Mouse (Mus musculus) hindbrain, embryonic 11.5 days (tissue): ENCODE measurements at regions not wholly inside any gene's neighbourhood (a gene's known extent, or its start where the extent isn't known, plus 50 kb on each side); places are given as distances from the start of the nearest gene placed in this dataset.
A peak's percentile ranks its signal among the peaks of the same experiment; 100 is the strongest.

Experiments
- ATAC-seq: fragments of 200-750 bp; cut with Nextera tagmentation; 2 replicates; pipeline ENCODE4 v1.8.0; 2017; ENCODE audit warnings: mild to moderate bottlenecking, moderate TSS enrichment, moderate library complexity; ENCODE audit not compliant: low FRiP score
- DNase-seq: peaks from one replicate; pipeline ENCODE4 v3.0.0-alpha.2; 2015; ENCODE audit warnings: low spot score
- H3K27ac ChIP-seq: fragments of 300-500 bp; sonication (generic); 2 replicates; pipeline ENCODE4 v1.5.1; 2014; ENCODE audit warnings: mild to moderate bottlenecking, low read depth, low read length
- H3K27me3 ChIP-seq: fragments of 300-500 bp; sonication (generic); 2 replicates; pipeline ENCODE4 v1.6.1; 2014; ENCODE audit warnings: mild to moderate bottlenecking, low read length, moderate library complexity, mixed read lengths; ENCODE audit not compliant: control insufficient read depth, insufficient read depth
- H3K36me3 ChIP-seq: fragments of 300-500 bp; sonication (generic); 2 replicates; pipeline ENCODE4 v1.6.1; 2014; ENCODE audit warnings: mild to moderate bottlenecking, low read length, moderate library complexity, mixed read lengths; ENCODE audit not compliant: control insufficient read depth, insufficient read depth
- H3K4me1 ChIP-seq: fragments of 300-500 bp; sonication (generic); replicated peaks from 2 replicates; pipeline ENCODE4 v1.6.1; 2014; ENCODE audit warnings: low read length, mixed read lengths; ENCODE audit not compliant: control insufficient read depth, insufficient read depth
- H3K4me2 ChIP-seq: fragments of 300-500 bp; sonication (generic); replicated peaks from 2 replicates; pipeline ENCODE4 v1.6.1; 2014; ENCODE audit warnings: mild to moderate bottlenecking, low read depth, low read length
- H3K4me3 ChIP-seq: fragments of 300-500 bp; sonication (generic); 2 replicates; pipeline ENCODE4 v1.5.1; 2014; ENCODE audit warnings: low read depth, low read length
- H3K9ac ChIP-seq: fragments of 300-500 bp; sonication (generic); 2 replicates; pipeline ENCODE4 v1.6.1; 2014; ENCODE audit warnings: low read depth, low read length
- H3K9me3 ChIP-seq: fragments of 300-500 bp; sonication (generic); 2 replicates; pipeline ENCODE4 v1.6.1; 2016; ENCODE audit warnings: low read length; ENCODE audit not compliant: control insufficient read depth
- WGBS: fragments of 180-500 bp; shearing (Covaris S2); extraction: QIAGEN DNeasy Blood & Tissue Kit; methylation state at CpG from one replicate; pipeline ENCODE4 v1.1.7; 2014; 5-methylcytosine and 5-hydroxymethylcytosine counted together

- ATAC-seq, result no peak
- WGBS, result 82% methylated on average over 3 of the region's 3 CpGs
These were observed 123.7 kb downstream of the Tent5c start for GRCm38 (mm10) chr3:100365354-100365945.

DNA sequence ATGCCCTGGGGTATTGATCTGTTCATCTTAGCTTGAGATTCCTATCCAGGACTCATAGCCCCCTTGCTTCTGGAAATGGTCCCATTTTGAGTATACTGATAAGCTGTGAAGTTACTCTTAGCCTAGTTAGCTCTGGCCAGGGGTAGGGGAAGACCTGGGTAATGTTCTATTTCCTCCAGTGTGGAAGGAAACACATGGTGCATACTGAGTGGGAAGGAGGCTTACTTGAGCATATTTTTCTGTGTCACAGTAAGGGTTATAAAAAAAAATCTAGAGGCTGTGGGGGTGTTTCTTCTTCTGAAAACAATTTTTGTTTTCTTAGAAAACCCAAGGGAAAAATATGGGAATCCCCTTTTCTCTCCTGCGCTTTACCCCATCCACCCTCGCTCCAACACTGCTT, 124.4 kb downstream of the Tent5c start:
- H3K27ac ChIP-seq, result no peak overlapping the region
- H3K4me2 ChIP-seq, result no peak overlapping the region
- no peaks in the 10 kb centered on the region for H3K9me3 ChIP-seq
- WGBS, result 89% methylated on average over 2 of the region's 2 CpGs
- no peaks in the 10 kb centered on the region for H3K27me3 ChIP-seq
- no peak overlapping the region for H3K9ac ChIP-seq
- H3K4me3 ChIP-seq, result no peak overlapping the region
- no peaks in the 10 kb centered on the region for H3K36me3 ChIP-seq
- DNase-seq, result no peak
- no peaks in the 10 kb centered on the region for H3K4me1 ChIP-seq
- no peak for ATAC-seq

More at GRCm38 (mm10) chr3:100365354-100365945, 123.7 kb downstream of the Tent5c start:
- Histone ChIP-seq H3K27ac (no peak overlapping the region), H3K27me3 (no peaks in the 10 kb centered on the region), H3K4me2 (no peak overlapping the region), H3K4me1 (no peaks in the 10 kb centered on the region), H3K36me3 (no peaks in the 10 kb centered on the region), H3K9me3 (no peaks in the 10 kb centered on the region), H3K4me3 (no peak overlapping the region), H3K9ac (no peak overlapping the region)
- no peak for DNase-seq

GRCm38 (mm10) chr3:100362983-100363382, 126.1 kb downstream of the Tent5c start:
- no peaks in the 10 kb centered on the region for H3K36me3 ChIP-seq

GRCm38 (mm10) chr3:100360019-100360418, 129.1 kb downstream of the Tent5c start:
- Histone ChIP-seq H3K4me3 (no peak overlapping the region), H3K36me3 (no peaks in the 10 kb centered on the region), H3K9me3 (no peaks in the 10 kb centered on the region), H3K4me1 (no peaks in the 10 kb centered on the region), H3K9ac (no peak overlapping the region), H3K27me3 (no peaks in the 10 kb centered on the region), H3K4me2 (no peak overlapping the region), H3K27ac (no peak overlapping the region)
- WGBS, result 85% methylated on average over 3 of the region's 3 CpGs
- ATAC-seq (no peak), DNase-seq (no peak)

More at GRCm38 (mm10) chr3:100362983-100363382, 126.1 kb downstream of the Tent5c start:
- H3K4me2 ChIP-seq, result no peak overlapping the region
- ATAC-seq (no peak), DNase-seq (no peak)
- H3K27me3 ChIP-seq, result no peaks in the 10 kb centered on the region
- WGBS, result 86% methylated on average over 3 of the region's 3 CpGs
- no peak overlapping the region for H3K9ac ChIP-seq
- H3K4me3 ChIP-seq, result no peak overlapping the region
- no peaks in the 10 kb centered on the region for H3K9me3 ChIP-seq
- no peaks in the 10 kb centered on the region for H3K4me1 ChIP-seq
- no peak overlapping the region for H3K27ac ChIP-seq

DNA sequence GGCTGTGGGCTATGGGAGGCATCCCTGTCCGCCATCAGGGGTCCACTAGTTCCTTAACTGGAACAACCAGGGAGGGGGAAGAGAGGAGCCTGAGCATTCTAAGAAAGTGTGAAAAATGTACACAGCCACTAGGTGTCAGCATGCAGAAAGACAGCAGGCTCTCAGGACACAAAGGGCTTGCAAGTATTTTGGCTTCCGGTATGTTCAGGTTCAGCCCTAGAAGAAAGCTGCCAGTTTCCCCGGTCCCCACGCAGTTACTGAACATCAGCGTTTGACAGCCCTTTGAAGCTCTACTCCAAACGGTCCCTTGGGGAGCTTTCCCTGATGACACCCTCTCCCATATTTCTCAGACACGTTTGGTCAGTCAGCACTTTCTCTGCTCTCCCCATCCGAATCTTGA, 130.1 kb downstream of the Tent5c start:
- DNase-seq, result peak; percentile 65
- no peak overlapping the region for H3K27ac ChIP-seq
- H3K27me3 ChIP-seq, result no peaks in the 10 kb centered on the region
- H3K9ac ChIP-seq, result no peak overlapping the region
- no peak overlapping the region for H3K4me2 ChIP-seq
- no peaks in the 10 kb centered on the region for H3K9me3 ChIP-seq
- ATAC-seq, result peak; percentile 80
- 41% methylated on average over 8 of the region's 8 CpGs for WGBS
- no peak overlapping the region for H3K4me3 ChIP-seq
- H3K36me3 ChIP-seq, result no peaks in the 10 kb centered on the region
- H3K4me1 ChIP-seq, result no peaks in the 10 kb centered on the region

DNA sequence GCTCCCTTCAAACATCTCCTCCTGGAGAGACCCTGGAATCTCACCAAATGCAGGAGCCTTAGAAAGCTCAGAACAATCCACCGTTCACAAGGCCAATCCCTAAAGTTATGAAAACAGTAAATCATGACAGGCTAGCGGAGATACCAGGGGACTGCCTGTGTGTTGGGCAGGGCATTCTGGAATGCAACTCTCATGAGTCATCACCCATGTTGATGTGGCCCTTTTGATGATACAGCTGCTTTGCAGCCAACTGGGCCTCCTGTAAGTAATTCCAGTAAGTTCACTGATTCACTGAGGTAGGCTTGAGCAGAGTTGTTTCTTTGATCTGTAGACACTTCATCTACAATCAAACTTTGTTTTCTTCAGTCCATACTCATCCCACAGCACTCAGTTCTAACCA, 155.6 kb downstream of the Tent5c start:
- Histone ChIP-seq H3K9me3 (no peaks in the 10 kb centered on the region), H3K27me3 (no peaks in the 10 kb centered on the region), H3K9ac (no peak overlapping the region), H3K36me3 (no peaks in the 10 kb centered on the region), H3K4me2 (no peak overlapping the region), H3K27ac (no peak overlapping the region), H3K4me3 (no peak overlapping the region), H3K4me1 (no peaks in the 10 kb centered on the region)
- no peak for ATAC-seq
- DNase-seq, result no peak
- WGBS, result 89% methylated on average over 2 of the region's 2 CpGs

- ATAC-seq (no peak), DNase-seq (no peak)
- no peaks in the 10 kb centered on the region for H3K9me3 ChIP-seq
- no peak overlapping the region for H3K9ac ChIP-seq
- H3K4me1 ChIP-seq, result no peaks in the 10 kb centered on the region
- H3K27me3 ChIP-seq, result no peaks in the 10 kb centered on the region
- no peak overlapping the region for H3K4me2 ChIP-seq
- H3K36me3 ChIP-seq, result no peaks in the 10 kb centered on the region
- H3K27ac ChIP-seq, result no peak overlapping the region
- H3K4me3 ChIP-seq, result no peak overlapping the region
These were observed 156.2 kb upstream of the Wdr3 start for GRCm38 (mm10) chr3:100318357-100318756.

- Histone ChIP-seq H3K4me1 (no peaks in the 10 kb centered on the region), H3K9ac (no peak overlapping the region), H3K27ac (no peak overlapping the region), H3K4me2 (no peak overlapping the region), H3K27me3 (no peaks in the 10 kb centered on the region), H3K9me3 (no peaks in the 10 kb centered on the region), H3K4me3 (no peak overlapping the region), H3K36me3 (no peaks in the 10 kb centered on the region)
- WGBS, result 86% methylated on average over 1 of the region's 1 CpGs
- DNase-seq, result no peak
- no peak for ATAC-seq
These were observed 125.6 kb upstream of the Wdr3 start for GRCm38 (mm10) chr3:100287818-100288217.

DNA sequence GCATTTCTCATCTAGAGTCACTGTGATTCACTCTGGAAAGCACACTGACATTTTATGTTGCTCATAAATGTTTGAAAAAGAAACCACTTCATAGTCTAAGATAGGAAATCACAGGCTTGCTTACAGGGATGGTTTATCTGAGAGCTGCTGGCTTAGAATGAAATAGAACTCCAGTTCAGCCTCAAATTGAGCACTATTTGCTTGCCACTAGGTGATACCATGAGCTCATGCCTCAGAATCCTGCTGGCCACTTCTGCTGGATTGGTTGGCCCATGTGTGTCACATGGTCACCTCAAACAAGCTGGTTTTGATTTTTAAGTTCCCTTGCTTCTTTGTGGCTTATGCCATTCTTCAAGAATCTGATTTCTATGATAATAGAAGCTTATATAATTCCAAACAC, 104.8 kb upstream of the Wdr3 start:
- no peak overlapping the region for H3K9ac ChIP-seq
- no peaks in the 10 kb centered on the region for H3K4me1 ChIP-seq
- DNase-seq (no peak), ATAC-seq (no peak)
- no peaks in the 10 kb centered on the region for H3K27me3 ChIP-seq
- no peak overlapping the region for H3K27ac ChIP-seq
- H3K4me3 ChIP-seq, result no peak overlapping the region
- no peak overlapping the region for H3K4me2 ChIP-seq
- H3K9me3 ChIP-seq, result no peaks in the 10 kb centered on the region
- H3K36me3 ChIP-seq, result no peaks in the 10 kb centered on the region
